Mouse (Mus musculus) myocyte (in vitro differentiated cells): Measurements from ENCODE around the gene Myrf. TPM values are rescaled to one million over a fixed set of nuclear protein-coding genes. Genes with fewer than 3 reads are reported as not detected.

ENCODE experiments used
- H3K27me3 ChIP-seq: one replicate; pipeline ENCODE4 v1.6.1; 2011; ENCODE audit not compliant: control insufficient read depth, insufficient read depth, insufficient read length
- H3K36me3 ChIP-seq: one replicate; pipeline ENCODE4 v1.6.1; 2011; ENCODE audit not compliant: control insufficient read depth, insufficient read depth
- H3K4me2 ChIP-seq: one replicate; pipeline ENCODE4 v1.6.1; 2011; ENCODE audit warnings: low read depth, control low read depth
- H3K4me3 ChIP-seq: one replicate; pipeline ENCODE4 v1.5.1; 2011; ENCODE audit warnings: mild to moderate bottlenecking, control low read depth, moderate library complexity
- H3K79me2 ChIP-seq: one replicate; pipeline ENCODE4 v1.6.1; 2011; ENCODE audit not compliant: control insufficient read depth, insufficient read depth
- H3ac ChIP-seq: one replicate; pipeline ENCODE4 v1.6.1; 2011; ENCODE audit not compliant: control insufficient read depth, insufficient read length
- CEBPB ChIP-seq: IDR thresholded peaks from 2 replicates; pipeline ENCODE4 v1.6.1; 2011; ENCODE audit warnings: mild to moderate bottlenecking, moderate library complexity; ENCODE audit not compliant: poor library complexity, insufficient read depth, severe bottlenecking
- E2F4 ChIP-seq: IDR thresholded peaks from one replicate; pipeline ENCODE4 v1.6.1; 2011; ENCODE audit warnings: mild to moderate bottlenecking, control low read depth, moderate library complexity; ENCODE audit not compliant: insufficient read depth
- MAX ChIP-seq: IDR thresholded peaks from one replicate; pipeline ENCODE4 v1.6.1; 2011; ENCODE audit warnings: low read depth, mild to moderate bottlenecking, control low read depth
- MYOD1 ChIP-seq, 3 experiments: IDR thresholded peaks; one replicate each; pipeline ENCODE4 v1.6.1; 2011; ENCODE audit warnings: control low read depth in 2 of 3, low read depth in 2 of 3, mild to moderate bottlenecking in 2 of 3, moderate library complexity in 1 of 3; ENCODE audit not compliant: insufficient read length in 2 of 3, control insufficient read depth in 1 of 3
- MYOG ChIP-seq, 3 experiments: IDR thresholded peaks; one replicate each; pipeline ENCODE4 v1.6.1; 2011; ENCODE audit warnings: control low read depth in 2 of 3, low read depth in 2 of 3, mild to moderate bottlenecking in 2 of 3; ENCODE audit not compliant: insufficient read length in 2 of 3, control insufficient read depth in 1 of 3, insufficient read depth in 1 of 3
- POLR2A ChIP-seq: IDR thresholded peaks from one replicate; pipeline ENCODE4 v1.6.1; 2011; ENCODE audit warnings: low read depth, mild to moderate bottlenecking, control low read depth, moderate library complexity; ENCODE audit not compliant: insufficient read length
- POLR2AphosphoS2 ChIP-seq: IDR thresholded peaks from one replicate; pipeline ENCODE4 v1.6.1; 2011; ENCODE audit warnings: low read depth, control low read depth; ENCODE audit not compliant: insufficient read length
- REST ChIP-seq: IDR thresholded peaks from one replicate; pipeline ENCODE4 v1.6.1; 2011; ENCODE audit warnings: mild to moderate bottlenecking, control low read depth, moderate library complexity; ENCODE audit not compliant: insufficient read depth, insufficient read length
- SRF ChIP-seq: IDR thresholded peaks from one replicate; pipeline ENCODE4 v1.6.1; 2011; ENCODE audit warnings: low read depth; ENCODE audit not compliant: control insufficient read depth, insufficient read length
- TCF12 ChIP-seq: IDR thresholded peaks from one replicate; pipeline ENCODE4 v1.6.1; 2011; ENCODE audit warnings: mild to moderate bottlenecking, control low read depth; ENCODE audit not compliant: poor library complexity, insufficient read depth, severe bottlenecking
- TCF3 ChIP-seq: IDR thresholded peaks from one replicate; pipeline ENCODE4 v1.6.1; 2011; ENCODE audit warnings: low read depth, control low read depth; ENCODE audit not compliant: insufficient read length
- USF1 ChIP-seq: IDR thresholded peaks from one replicate; pipeline ENCODE4 v1.6.1; 2011; ENCODE audit warnings: low read depth, mild to moderate bottlenecking, control low read depth, moderate library complexity
- polyA plus RNA-seq: library from polyadenylated mRNA; unstranded; fragments of >200 nt; fragmentation: generic; extraction: Trizol; gene quantifications from one replicate; pipeline ENCODE4 v1.2.1, GENCODE M21; 2012; ENCODE audit warnings: missing spikeins

Gene Myrf
- polyA plus RNA-seq = 1.5 TPM

DNA sequence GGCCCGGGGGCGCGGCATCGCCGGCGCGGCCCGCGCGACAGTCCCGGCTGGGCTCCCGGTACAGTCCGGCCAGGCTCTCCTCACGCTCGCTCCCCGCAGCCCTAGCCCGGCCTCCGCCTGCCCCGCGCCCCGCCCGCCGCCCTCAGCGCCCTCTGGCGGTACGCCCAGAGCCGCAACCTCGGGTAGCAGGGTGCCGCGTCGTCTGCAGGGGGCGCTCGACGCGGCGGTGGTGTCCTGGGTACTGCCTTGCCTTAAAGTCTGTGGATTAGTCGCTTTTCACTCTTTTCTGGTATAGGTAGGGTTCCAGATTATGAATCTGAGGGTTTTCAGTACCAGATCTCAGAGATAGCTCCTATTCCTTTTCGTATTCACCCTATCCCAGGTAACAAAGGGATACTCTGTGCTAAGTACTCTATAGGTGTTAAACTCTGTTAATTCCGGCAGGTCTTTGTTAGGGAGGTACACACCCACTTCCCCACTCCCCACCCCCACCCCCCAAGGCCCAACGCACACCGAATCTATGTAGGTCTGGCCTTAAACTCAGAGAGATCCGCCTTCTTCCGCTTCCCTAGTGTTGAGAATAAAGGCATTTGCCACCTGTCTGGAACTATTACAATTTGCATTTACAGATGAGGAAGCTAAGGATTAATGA, at the start of gene Myrf:
Gene Myrf (minus strand): TSS at position 95 of the 652 bp plus-strand sequence.
- TF ChIP-seq TCF12 = no peak
- peak in 1 of 3 experiments; percentile 29 for TF ChIP-seq MYOG (IDR thresholded peaks at IDR 0.05; ENCODE audit: control insufficient read depth in 1 of 3, insufficient read depth in 1 of 3, insufficient read length in 2 of 3, low read depth in 2 of 3)
- Histone ChIP-seq H3K4me3 (peak within 1 kb of the TSS; percentile 5), H3ac (no peak within 1 kb of the TSS), H3K27me3 (no peaks in the 10 kb centered on the region), H3K4me2 (peak within 1 kb of the TSS; percentile 53), H3K36me3 (no peaks in the 10 kb centered on the region), H3K79me2 (no peaks in the 10 kb centered on the region)

GRCm38 (mm10) chr19:10289609-10290150, 49.1 kb upstream of the Myrf start:
- TF ChIP-seq MYOG (IDR thresholded peaks at IDR 0.05; ENCODE audit: control insufficient read depth in 1 of 3, insufficient read depth in 1 of 3, insufficient read length in 2 of 3, low read depth in 2 of 3) = no peak
- no peaks in the 10 kb centered on the region for H3K27me3 ChIP-seq
- peaks cover 65% of the 10 kb centered on the region for H3K79me2 ChIP-seq
- peak overlapping the region; percentile 51 for H3K4me2 ChIP-seq
- no peak overlapping the region for H3ac ChIP-seq
- no peaks in the 10 kb centered on the region for H3K36me3 ChIP-seq
- H3K4me3 ChIP-seq = no peak overlapping the region

GRCm38 (mm10) chr19:10288125-10289040, 47.8 kb upstream of the Myrf start:
- Histone ChIP-seq H3K4me3 (no peak overlapping the region), H3K36me3 (no peaks in the 10 kb centered on the region), H3K79me2 (peaks cover 52% of the 10 kb centered on the region), H3ac (no peak overlapping the region), H3K27me3 (no peaks in the 10 kb centered on the region), H3K4me2 (peak overlapping the region; percentile 20)
- peak in 2 of 3 experiments; percentile 72 to 79 for TF ChIP-seq MYOD1 (IDR thresholded peaks at IDR 0.05; ENCODE audit: control insufficient read depth in 1 of 3, insufficient read length in 2 of 3, low read depth in 2 of 3)
- TF ChIP-seq MYOG (IDR thresholded peaks at IDR 0.05; ENCODE audit: control insufficient read depth in 1 of 3, insufficient read depth in 1 of 3, insufficient read length in 2 of 3, low read depth in 2 of 3) = peak in 2 of 3 experiments; percentile 52 to 76
- TF ChIP-seq POLR2A = no peak
- no peak for TF ChIP-seq MAX

DNA sequence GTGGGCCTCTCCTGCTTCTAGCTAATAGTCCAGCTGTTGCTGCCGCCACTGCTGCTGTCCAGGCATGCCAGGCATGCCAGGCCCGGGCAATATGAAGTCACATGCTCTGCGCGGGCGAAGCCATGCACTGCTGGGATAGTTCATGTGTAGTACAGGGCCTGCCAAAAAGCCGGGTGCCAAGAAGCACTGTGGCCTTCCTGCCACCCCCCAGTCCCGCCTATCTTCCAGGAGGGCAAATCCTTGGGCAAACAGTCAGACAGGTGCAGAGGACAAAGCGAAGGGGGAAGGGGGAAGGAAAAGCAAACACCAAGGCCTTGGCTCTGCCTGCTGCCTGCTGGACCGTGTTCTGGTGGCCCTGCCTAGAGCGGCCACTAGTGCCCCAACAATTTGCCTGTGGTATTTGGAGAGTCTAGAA, 45.9 kb upstream of the Myrf start:
- TF ChIP-seq TCF3 = peak; percentile 8
- TF ChIP-seq REST = no peak
- TF ChIP-seq MYOD1 (IDR thresholded peaks at IDR 0.05; ENCODE audit: control insufficient read depth in 1 of 3, insufficient read length in 2 of 3, low read depth in 2 of 3) = peak in 2 of 3 experiments; percentile 71 to 75
- no peak for TF ChIP-seq CEBPB
- no peak for TF ChIP-seq POLR2AphosphoS2
- TF ChIP-seq SRF = no peak
- TF ChIP-seq MAX = no peak
- TF ChIP-seq MYOG (IDR thresholded peaks at IDR 0.05; ENCODE audit: control insufficient read depth in 1 of 3, insufficient read depth in 1 of 3, insufficient read length in 2 of 3, low read depth in 2 of 3) = peak; percentile 11 to 77 (median 76)
- no peak for TF ChIP-seq E2F4
- Histone ChIP-seq H3K27me3 (no peaks in the 10 kb centered on the region), H3K79me2 (peaks cover 41% of the 10 kb centered on the region), H3K4me2 (no peak overlapping the region), H3K4me3 (no peak overlapping the region), H3K36me3 (no peaks in the 10 kb centered on the region), H3ac (no peak overlapping the region)

GRCm38 (mm10) chr19:10280771-10281540, 40.4 kb upstream of the Myrf start:
- H3K36me3 ChIP-seq = no peaks in the 10 kb centered on the region

More at GRCm38 (mm10) chr19:10280771-10281540, 40.4 kb upstream of the Myrf start:
- Histone ChIP-seq H3K4me2 (no peak overlapping the region), H3K4me3 (no peak overlapping the region), H3ac (no peak overlapping the region), H3K27me3 (no peaks in the 10 kb centered on the region), H3K79me2 (peaks cover 17% of the 10 kb centered on the region)
- TF ChIP-seq POLR2AphosphoS2 (no peak), MYOG (IDR thresholded peaks at IDR 0.05; ENCODE audit: control insufficient read depth in 1 of 3, insufficient read depth in 1 of 3, insufficient read length in 2 of 3, low read depth in 2 of 3) (no peak), MYOD1 (IDR thresholded peaks at IDR 0.05; ENCODE audit: control insufficient read depth in 1 of 3, insufficient read length in 2 of 3, low read depth in 2 of 3) (no peak), TCF3 (no peak), MAX (no peak), CEBPB (no peak), REST (no peak), USF1 (no peak), TCF12 (no peak), SRF (no peak), POLR2A (no peak), E2F4 (no peak)
